Mouse (Mus musculus) limb, embryonic 14.5 days (tissue): ENCODE measurements at regions not wholly inside any gene's neighbourhood (a gene's known extent, or its start where the extent isn't known, plus 50 kb on each side); places are given as distances from the start of the nearest gene placed in this dataset.

Experiments
- ATAC-seq: fragments of 200-750 bp; cut with Nextera tagmentation; 2 replicates; pipeline ENCODE4 v1.8.0; 2017; ENCODE audit warnings: low read depth, moderate number of reproducible peaks, moderate TSS enrichment; ENCODE audit not compliant: low FRiP score
- DNase-seq: peaks from one replicate; pipeline ENCODE4 v3.0.0-alpha.2; 2015; ENCODE audit warnings: low spot score
- H3K27ac ChIP-seq: fragments of 300-500 bp; sonication (generic); replicated peaks from 2 replicates; pipeline ENCODE4 v1.5.1; 2014; ENCODE audit warnings: low read depth, mild to moderate bottlenecking, low read length, moderate library complexity, mixed read lengths
- H3K27me3 ChIP-seq: fragments of 300-500 bp; sonication (generic); 2 replicates; pipeline ENCODE4 v1.6.1; 2014; ENCODE audit warnings: low read length, mixed read lengths; ENCODE audit not compliant: control insufficient read depth, insufficient read depth
- H3K36me3 ChIP-seq: fragments of 300-500 bp; sonication (generic); 2 replicates; pipeline ENCODE4 v1.6.1; 2014; ENCODE audit warnings: mild to moderate bottlenecking, low read length, moderate library complexity, mixed read lengths; ENCODE audit not compliant: control insufficient read depth, insufficient read depth
- H3K4me1 ChIP-seq: fragments of 300-500 bp; sonication (generic); 2 replicates; pipeline ENCODE4 v1.6.1; 2014; ENCODE audit warnings: antibody characterized with exemption, low read length, mixed read lengths; ENCODE audit not compliant: control insufficient read depth, insufficient read depth
- H3K4me2 ChIP-seq: fragments of 300-500 bp; sonication (generic); replicated peaks from 2 replicates; pipeline ENCODE4 v1.6.1; 2014; ENCODE audit warnings: low read depth, mild to moderate bottlenecking, low read length, moderate library complexity; ENCODE audit not compliant: severe bottlenecking
- H3K4me3 ChIP-seq: fragments of 300-500 bp; sonication (generic); replicated peaks from 2 replicates; pipeline ENCODE4 v1.5.1; 2014; ENCODE audit warnings: low read length
- H3K9ac ChIP-seq: fragments of 300-500 bp; sonication (generic); 2 replicates; pipeline ENCODE4 v1.6.1; 2014; ENCODE audit warnings: mild to moderate bottlenecking, low read depth, low read length, moderate library complexity; ENCODE audit not compliant: severe bottlenecking
- H3K9me3 ChIP-seq: fragments of 300-500 bp; sonication (generic); 2 replicates; pipeline ENCODE4 v1.6.1; 2016; ENCODE audit warnings: low read length; ENCODE audit not compliant: control insufficient read depth
- POLR2A ChIP-seq: fragments of 200-500 bp; IDR thresholded peaks from 2 replicates; pipeline ENCODE4 v1.8.0; 2012; ENCODE audit warnings: inconsistent platforms, mild to moderate bottlenecking, moderate library complexity, borderline replicate concordance; ENCODE audit not compliant: insufficient read depth, insufficient read length; ENCODE audit errors: extremely low read depth
- WGBS: fragments of 180-500 bp; shearing (Covaris S2); extraction: QIAGEN DNeasy Blood & Tissue Kit; methylation state at CpG from one replicate; pipeline ENCODE4 v1.1.7; 2014; 5-methylcytosine and 5-hydroxymethylcytosine counted together

DNA sequence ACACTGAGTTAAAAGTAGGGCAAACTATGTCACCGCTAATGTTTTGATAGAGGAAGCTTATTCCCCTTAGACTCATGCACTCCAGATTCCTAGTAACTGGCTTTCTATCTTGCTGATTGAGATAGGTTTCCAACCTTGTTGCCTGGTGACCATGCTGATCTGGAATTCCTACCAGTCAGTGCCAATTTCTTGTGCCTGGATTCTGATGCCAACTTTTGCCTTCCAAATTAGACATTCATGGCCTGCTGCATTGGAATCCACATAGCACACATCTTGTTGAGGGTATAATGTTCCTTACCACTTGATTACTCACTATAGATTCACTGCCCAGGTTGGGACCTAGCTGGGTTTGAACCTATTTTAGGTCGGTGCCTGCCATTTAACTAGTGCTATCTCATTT is 262.8 kb upstream of the Smlr1 start:
- ATAC-seq (no peak), DNase-seq (no peak)
- no peak overlapping the region for H3K27ac ChIP-seq
- H3K4me1 ChIP-seq = no peaks in the 10 kb centered on the region
- 97% methylated on average over 2 of the region's 2 CpGs for WGBS
- H3K4me2 ChIP-seq = no peak overlapping the region
- H3K36me3 ChIP-seq = no peaks in the 10 kb centered on the region
- no peaks in the 10 kb centered on the region for H3K9me3 ChIP-seq
- H3K27me3 ChIP-seq = no peaks in the 10 kb centered on the region
- H3K4me3 ChIP-seq = no peak overlapping the region
- no peak overlapping the region for H3K9ac ChIP-seq
- no peak for TF ChIP-seq POLR2A

DNA sequence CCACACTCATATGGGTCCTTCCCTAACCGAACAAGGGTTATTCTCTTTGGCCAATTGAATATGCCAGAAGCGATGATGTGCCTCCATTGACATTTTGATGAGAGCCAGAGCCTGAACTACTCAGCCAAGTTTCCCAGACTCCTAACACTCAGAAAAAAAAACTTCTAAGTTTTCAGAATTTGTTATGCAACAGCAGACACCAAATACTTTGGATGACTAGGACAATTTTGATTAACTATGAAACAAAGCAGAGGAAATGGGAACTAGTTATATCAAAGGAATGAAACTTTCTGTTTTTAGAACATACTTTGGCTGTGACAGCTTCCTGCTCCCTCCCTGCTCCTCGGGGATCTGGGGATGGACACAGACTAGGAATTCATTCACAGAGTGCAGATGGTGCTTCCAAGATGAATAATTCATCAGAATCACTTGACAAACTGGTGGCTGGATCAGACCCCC is 254.3 kb upstream of the Smlr1 start:
- H3K9me3 ChIP-seq = no peaks in the 10 kb centered on the region
- ATAC-seq = no peak
- no peaks in the 10 kb centered on the region for H3K27me3 ChIP-seq
- WGBS = 76% methylated on average over 3 of the region's 3 CpGs
- H3K36me3 ChIP-seq = no peaks in the 10 kb centered on the region
- H3K4me1 ChIP-seq = no peaks in the 10 kb centered on the region
- no peak for DNase-seq
- H3K27ac ChIP-seq = no peak overlapping the region
- no peak for TF ChIP-seq POLR2A
- H3K4me3 ChIP-seq = no peak overlapping the region
- no peak overlapping the region for H3K4me2 ChIP-seq
- H3K9ac ChIP-seq = no peak overlapping the region

DNA sequence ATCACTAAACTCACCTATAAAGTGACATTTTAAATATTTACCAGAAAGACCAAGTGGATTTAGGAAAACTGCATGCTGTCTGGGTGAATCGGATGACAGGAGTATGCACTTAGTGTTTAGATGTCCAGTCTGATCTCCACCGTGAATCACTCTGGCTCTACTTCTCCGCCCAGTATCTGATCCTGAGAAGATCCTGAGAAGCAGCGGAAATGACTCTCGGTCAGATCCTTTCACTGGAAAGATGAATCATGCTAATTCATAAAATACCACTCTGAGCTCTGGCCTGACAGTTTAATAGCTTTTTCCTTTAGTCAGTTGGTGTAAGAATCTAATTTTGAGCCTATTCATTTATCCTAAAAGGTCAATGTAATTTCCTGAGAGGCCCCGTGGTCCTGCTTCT is 252.6 kb upstream of the Smlr1 start:
- no peak overlapping the region for H3K4me3 ChIP-seq
- H3K36me3 ChIP-seq = no peaks in the 10 kb centered on the region
- ATAC-seq (no peak), DNase-seq (no peak)
- no peak overlapping the region for H3K9ac ChIP-seq
- TF ChIP-seq POLR2A = no peak
- no peaks in the 10 kb centered on the region for H3K9me3 ChIP-seq
- H3K27me3 ChIP-seq = no peaks in the 10 kb centered on the region
- H3K27ac ChIP-seq = no peak overlapping the region
- H3K4me2 ChIP-seq = no peak overlapping the region
- WGBS = 79% methylated on average over 6 of the region's 6 CpGs
- H3K4me1 ChIP-seq = no peaks in the 10 kb centered on the region

DNA sequence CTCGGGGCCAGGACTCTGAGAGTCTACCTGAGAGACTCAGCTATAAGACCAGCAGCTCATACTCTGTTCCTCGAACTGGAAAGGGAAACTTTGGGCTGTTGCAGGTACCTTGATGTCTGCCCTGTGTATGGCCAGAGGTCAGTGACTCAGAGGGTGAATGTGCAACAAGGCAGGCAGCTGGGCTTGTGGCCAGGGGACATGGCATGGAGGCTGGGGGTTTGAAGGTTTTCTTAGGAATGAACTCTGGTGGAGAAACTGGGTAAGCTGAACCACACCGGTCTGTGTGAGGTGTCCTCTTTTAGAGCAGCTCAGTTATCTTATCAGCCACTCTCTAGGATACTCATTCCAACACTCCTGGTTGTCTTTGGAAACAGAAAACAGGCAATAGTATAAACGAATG is 251.9 kb upstream of the Smlr1 start:
- no peak for ATAC-seq
- Histone ChIP-seq H3K27me3 (no peaks in the 10 kb centered on the region), H3K4me3 (no peak overlapping the region), H3K36me3 (no peaks in the 10 kb centered on the region), H3K9ac (no peak overlapping the region), H3K4me1 (no peaks in the 10 kb centered on the region), H3K27ac (no peak overlapping the region), H3K4me2 (no peak overlapping the region), H3K9me3 (no peaks in the 10 kb centered on the region)
- DNase-seq = no peak
- 76% methylated on average over 4 of the region's 4 CpGs for WGBS
- no peak for TF ChIP-seq POLR2A

DNA sequence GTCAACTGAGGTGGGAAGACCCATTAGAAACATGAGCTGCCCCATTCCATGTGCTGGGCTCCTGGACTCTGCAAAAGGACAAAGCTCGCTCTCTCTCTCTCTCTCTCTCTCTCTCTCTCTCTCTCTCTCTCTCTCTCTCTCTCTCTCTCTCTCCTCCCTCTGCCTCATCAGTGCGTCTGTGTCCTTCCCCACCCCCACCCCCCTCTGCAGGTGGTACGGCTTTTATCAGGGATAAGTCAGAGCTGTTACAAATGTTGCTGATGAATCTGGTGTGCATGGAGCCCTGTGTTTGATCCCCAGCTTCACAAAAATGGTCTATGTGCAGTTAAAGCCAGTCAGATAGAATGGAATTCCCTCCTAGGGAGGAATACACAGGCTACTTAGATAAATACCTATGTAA is 247.8 kb upstream of the Smlr1 start:
- no peak for TF ChIP-seq POLR2A
- DNase-seq (no peak), ATAC-seq (no peak)
- Histone ChIP-seq H3K9ac (no peak overlapping the region), H3K27ac (no peak overlapping the region), H3K36me3 (no peaks in the 10 kb centered on the region), H3K4me2 (no peak overlapping the region), H3K9me3 (no peaks in the 10 kb centered on the region), H3K4me3 (no peak overlapping the region), H3K27me3 (no peaks in the 10 kb centered on the region), H3K4me1 (no peaks in the 10 kb centered on the region)
- 58% methylated on average over 3 of the region's 3 CpGs for WGBS

DNA sequence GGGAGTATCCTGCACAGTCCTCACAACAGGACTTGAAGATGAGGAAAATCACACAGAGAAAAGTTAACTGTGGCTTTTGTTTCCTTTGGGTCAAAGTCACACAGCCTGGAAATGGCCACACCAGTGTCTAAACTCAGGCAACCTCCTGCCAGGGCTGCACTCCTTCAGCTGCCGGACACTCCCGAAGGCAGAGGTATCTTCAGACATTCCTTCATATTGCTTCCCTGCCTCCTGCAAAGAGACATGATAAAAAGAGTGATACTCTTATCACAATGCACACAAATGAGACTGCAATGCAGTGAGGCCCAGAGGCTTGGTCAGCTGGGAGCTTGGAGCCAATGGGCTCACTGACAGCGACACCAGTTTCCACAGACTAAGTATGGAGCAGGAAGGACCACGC is 243.4 kb upstream of the Smlr1 start:
- H3K9ac ChIP-seq = no peak overlapping the region

More for the DNA sequence above, 243.4 kb upstream of the Smlr1 start:
- Histone ChIP-seq H3K4me2 (no peak overlapping the region), H3K4me1 (no peaks in the 10 kb centered on the region), H3K36me3 (no peaks in the 10 kb centered on the region), H3K4me3 (no peak overlapping the region), H3K9me3 (no peaks in the 10 kb centered on the region), H3K27ac (no peak overlapping the region), H3K27me3 (no peaks in the 10 kb centered on the region)
- DNase-seq = no peak
- TF ChIP-seq POLR2A = no peak
- WGBS = 98% methylated on average over 4 of the region's 4 CpGs
- ATAC-seq = no peak
